Mouse (Mus musculus) layer of hippocampus, adult 8-10 months (tissue): ENCODE measurements at regions not wholly inside any gene's neighbourhood (a gene's known extent, or its start where the extent isn't known, plus 50 kb on each side); places are given as distances from the start of the nearest gene placed in this dataset.

ENCODE experiments used
- DNase-seq, 2 experiments: peaks; one replicate each; pipeline ENCODE4 v3.0.0; 2022; ENCODE audit warnings: low spot score in 2 of 2

GRCm38 (mm10) chr3:36275502-36275901 lies 53.4 kb upstream of the Qrfpr start:
- no peak for DNase-seq
